In genomic region chr2:132970772-132971173, GRCm38 (mm10) we compare ENCODE assay signal across 9 mouse cellular contexts. TPM values are rescaled to one million over a fixed set of nuclear protein-coding genes. Genes with fewer than 3 reads are reported as not detected.
DNase-seq lines count a peak whose midpoint lies in the region; ATAC-seq and TF ChIP-seq lines count a peak whose summit lies in the region.
"Had no signal": no experiment of that assay in that cellular context is flagged by ENCODE, and none has a peak within 500 bp of the region (broad histone marks: within the 10 kb centered on the region; RNA-seq: fewer than 3 reads in every experiment).

No protein-coding gene starts in this region.

- TF ChIP-seq EP300 in heart, adult 2 months (IDR thresholded peaks at IDR 0.05; ENCODE audit: insufficient read depth, low read depth, low read length): no peak

- no peaks in the 10 kb centered on the region for H3K36me3 ChIP-seq in heart, adult 2 months (ENCODE audit: control insufficient read depth, insufficient read depth, low read length)
- no peaks in the 10 kb centered on the region for H3K36me3 ChIP-seq in heart, embryonic 10.5 days
- H3K36me3 ChIP-seq in E14TG2a.4 (ENCODE audit: insufficient read depth, low read length): no peaks in the 10 kb centered on the region
- no peaks in the 10 kb centered on the region for H3K36me3 ChIP-seq in hindbrain, embryonic 16.5 days (ENCODE audit: control insufficient read depth, insufficient read depth, low read length)
- H3K36me3 ChIP-seq: liver, embryonic 13.5 days had no signal

- H3K27ac ChIP-seq in heart, adult 2 months: no peak overlapping the region
- H3K27ac ChIP-seq in heart, embryonic 10.5 days: no peak overlapping the region
- no peak overlapping the region for H3K27ac ChIP-seq in hindbrain, embryonic 16.5 days (ENCODE audit: low read depth, low read length)
- H3K27ac ChIP-seq: liver, embryonic 13.5 days had no signal

- ATAC-seq in hindbrain, embryonic 16.5 days: peak; percentile 86

- WGBS in heart, adult 2 months: 20% methylated on average over 4 of the region's 4 CpGs
- 45% methylated on average over 4 of the region's 4 CpGs for WGBS in heart, embryonic 10.5 days
- 26% methylated on average over 4 of the region's 4 CpGs for WGBS in hindbrain, embryonic 16.5 days

- intact Hi-C loops in heart, adult 2 months (cut with DNase I): loop anchor here (5.0 kb wide), 1 partner anchor 1512 kb away; no protein-coding TSS in a partner anchor

- no peak overlapping the region for H3K4me3 ChIP-seq in heart, adult 2 months
- no peak overlapping the region for H3K4me3 ChIP-seq in heart, embryonic 10.5 days
- H3K4me3 ChIP-seq in E14TG2a.4 (replicated peaks; ENCODE audit: low read length): no peak overlapping the region
- H3K4me3 ChIP-seq in hindbrain, embryonic 16.5 days (ENCODE audit: low read length): no peak overlapping the region
- H3K4me3 ChIP-seq: liver, embryonic 13.5 days had no signal

- no peak for TF ChIP-seq POLR2A in heart, adult 2 months (IDR thresholded peaks at IDR 0.05; ENCODE audit: insufficient read depth, low read depth, low read length)

- H3K4me2 ChIP-seq in hindbrain, embryonic 16.5 days (ENCODE audit: low read length): no peak overlapping the region
- H3K4me2 ChIP-seq: liver, embryonic 13.5 days had no signal

- H3K9ac ChIP-seq in heart, adult 2 months (ENCODE audit: low read depth, low read length): no peak overlapping the region
- no peak overlapping the region for H3K9ac ChIP-seq in hindbrain, embryonic 16.5 days (ENCODE audit: low read depth, low read length)
- H3K9ac ChIP-seq: liver, embryonic 13.5 days had no signal

- H3K9me3 ChIP-seq in heart, embryonic 10.5 days: no peaks in the 10 kb centered on the region
- H3K9me3 ChIP-seq in E14TG2a.4 (ENCODE audit: low read length): no peaks in the 10 kb centered on the region
- H3K9me3 ChIP-seq in hindbrain, embryonic 16.5 days (ENCODE audit: control insufficient read depth, low read length): no peaks in the 10 kb centered on the region
- H3K9me3 ChIP-seq: liver, embryonic 13.5 days had no signal

- peak; percentile 70 for TF ChIP-seq CTCF in heart, adult 2 months (IDR thresholded peaks at IDR 0.05)
- peak; percentile 56 for TF ChIP-seq CTCF in E14TG2a.4 (conservative IDR thresholded peaks at IDR 0.05; ENCODE audit: low read length)

- H3K4me1 ChIP-seq in heart, adult 2 months (ENCODE audit: control insufficient read depth, insufficient read depth, low read length): no peaks in the 10 kb centered on the region
- H3K4me1 ChIP-seq in heart, embryonic 10.5 days: no peaks in the 10 kb centered on the region
- 0 out of 2 replicates have a peak, but pooled peaks cover 3% of the 10 kb centered on the region for H3K4me1 ChIP-seq in E14TG2a.4 (replicated peaks; ENCODE audit: low read depth, low read length)
- H3K4me1 ChIP-seq in hindbrain, embryonic 16.5 days (ENCODE audit: control insufficient read depth, insufficient read depth, low read depth, low read length): no peaks in the 10 kb centered on the region
- H3K4me1 ChIP-seq: liver, embryonic 13.5 days had no signal

- no peaks in the 10 kb centered on the region for H3K27me3 ChIP-seq in heart, adult 2 months (ENCODE audit: control insufficient read depth, insufficient read depth, low read length)
- peaks cover 8% of the 10 kb centered on the region; the same call in 1 of the 2 replicates for H3K27me3 ChIP-seq in heart, embryonic 10.5 days (ENCODE audit: insufficient read depth, poor library complexity, severe bottlenecking)
- peaks cover 7% of the 10 kb centered on the region; the same call in 1 of the 2 replicates for H3K27me3 ChIP-seq in E14TG2a.4 (ENCODE audit: insufficient read depth, low read length)
- no peaks in the 10 kb centered on the region for H3K27me3 ChIP-seq in hindbrain, embryonic 16.5 days (replicated peaks; ENCODE audit: control insufficient read depth, insufficient read depth, low read length)
- H3K27me3 ChIP-seq: liver, embryonic 13.5 days had no signal

- H3K79me2 ChIP-seq in heart, adult 2 months (replicated peaks; ENCODE audit: control insufficient read depth, insufficient read depth, low read length): no peaks in the 10 kb centered on the region

- no peak for DNase-seq in heart, adult 2 months
- DNase-seq in heart, embryonic 10.5 days (ENCODE audit: low spot score): no peak
- peak; percentile 41 for DNase-seq in cerebellum, adult 9-10 months
- peak; percentile 23 for DNase-seq in lung, postnatal 25 days (ENCODE audit: low spot score)
- no peak for DNase-seq in testis, postnatal 10 days (ENCODE audit: low spot score)
- no peak for DNase-seq in right cerebral cortex, postnatal 25 days
- DNase-seq: liver, embryonic 13.5 days had no signal

RNA-seq across cellular contexts. Expression of gene Fermt1, which starts 25.1 kb away (rescaled TPM):
- total RNA-seq in heart, adult 2 months (2021): not detected
- 0.02 TPM in 1 of 2 replicates, not detected in the other for polyA plus RNA-seq in heart, adult 2 months (2012; rRNA removed)
- polyA plus RNA-seq in heart, embryonic 10.5 days (2016; fragmentation: Nextera tagmentation; extraction: Ambion mirVana): 2.4 and 5.6 TPM in 2 replicates
- polyA plus RNA-seq in hindbrain, embryonic 16.5 days (2015; fragmentation: Nextera tagmentation; extraction: Ambion mirVana): 0.04 and 0.41 TPM in 2 replicates

Comparison
In these comparisons a context has a peak if more than half of its experiments do, and no peak if none do; other contexts are left out.
1. DNase-seq: peak in cerebellum, adult 9-10 months (single experiment) and lung, postnatal 25 days (single experiment); none in heart, adult 2 months (0 of 2), heart, embryonic 10.5 days (single experiment), testis, postnatal 10 days (single experiment) and right cerebral cortex, postnatal 25 days (single experiment).